Mouse (Mus musculus) forebrain, embryonic 11.5 days (tissue): ENCODE data around the gene Frmd4b. TPM values are rescaled to one million over a fixed set of nuclear protein-coding genes. Genes with fewer than 3 reads are reported as not detected.

ENCODE experiments used
- ATAC-seq: fragments of 200-750 bp; cut with Nextera tagmentation; replicated peaks from 2 replicates; pipeline ENCODE4 v1.8.0; 2017; ENCODE audit warnings: moderate TSS enrichment; ENCODE audit not compliant: low FRiP score
- DNase-seq: peaks from one replicate; pipeline ENCODE4 v3.0.0-alpha.2; 2017; ENCODE audit warnings: low spot score
- H3K27ac ChIP-seq: fragments of 300-500 bp; sonication (generic); 2 replicates; pipeline ENCODE4 v1.5.1; 2014; ENCODE audit warnings: low read depth, low read length
- H3K27me3 ChIP-seq: fragments of 300-500 bp; sonication (generic); 2 replicates; pipeline ENCODE4 v1.6.1; 2014; ENCODE audit warnings: mild to moderate bottlenecking, low read length, mixed read lengths; ENCODE audit not compliant: control insufficient read depth, insufficient read depth
- H3K36me3 ChIP-seq: fragments of 300-500 bp; sonication (generic); 2 replicates; pipeline ENCODE4 v1.6.1; 2014; ENCODE audit warnings: mild to moderate bottlenecking, low read length, moderate library complexity, mixed read lengths; ENCODE audit not compliant: control insufficient read depth, insufficient read depth
- H3K4me1 ChIP-seq: fragments of 300-500 bp; sonication (generic); replicated peaks from 2 replicates; pipeline ENCODE4 v1.6.1; 2014; ENCODE audit warnings: low read length, mixed read lengths; ENCODE audit not compliant: control insufficient read depth, insufficient read depth
- H3K4me2 ChIP-seq: fragments of 300-500 bp; sonication (generic); 2 replicates; pipeline ENCODE4 v1.6.1; 2014; ENCODE audit warnings: low read depth, mild to moderate bottlenecking, low read length, moderate library complexity, mixed read lengths; ENCODE audit not compliant: severe bottlenecking
- H3K4me3 ChIP-seq: fragments of 300-500 bp; sonication (generic); 2 replicates; pipeline ENCODE4 v1.5.1; 2014; ENCODE audit warnings: low read depth, low read length
- H3K9ac ChIP-seq: fragments of 300-500 bp; sonication (generic); 2 replicates; pipeline ENCODE4 v1.6.1; 2014; ENCODE audit warnings: low read length
- H3K9me3 ChIP-seq: fragments of 300-500 bp; sonication (generic); 2 replicates; pipeline ENCODE4 v1.6.1; 2016; ENCODE audit warnings: low read length, mixed read lengths; ENCODE audit not compliant: control insufficient read depth
- whole genome bisulfite sequencing: fragments of 180-500 bp; shearing (Covaris S2); extraction: QIAGEN DNeasy Blood & Tissue Kit; methylation state at CpG from one replicate; pipeline ENCODE4 v1.1.7; 2014; 5-methylcytosine and 5-hydroxymethylcytosine counted together
- polyA plus RNA-seq: library from polyadenylated mRNA; unstranded; fragments of >200 nt; fragmentation: Nextera tagmentation; extraction: Ambion mirVana; gene quantifications from 2 replicates; pipeline ENCODE4 v1.2.1, GENCODE M21; 2014

Frmd4b gene
- polyA plus RNA-seq, 1 experiment from 2014 or later: 35.7 TPM

- peak overlapping the region; percentile 33; the same call in 1 of the 2 replicates for H3K4me2 ChIP-seq
Observed at GRCm38 (mm10) chr6:97395477-97396350, 221.6 kb downstream of the Frmd4b start.

GRCm38 (mm10) chr6:97394473-97395075, 222.8 kb downstream of the Frmd4b start:
- Histone ChIP-seq H3K4me1 (peaks cover 24% of the 10 kb centered on the region), H3K27ac (peak overlapping the region; percentile 91; the same call in 1 of the 2 replicates), H3K4me2 (peak overlapping the region; percentile 33; the same call in 1 of the 2 replicates), H3K4me3 (no peak overlapping the region), H3K9me3 (no peaks in the 10 kb centered on the region), H3K9ac (no peak overlapping the region), H3K27me3 (no peaks in the 10 kb centered on the region), H3K36me3 (no peaks in the 10 kb centered on the region)
- 30% methylated on average over 12 of the region's 12 CpGs for WGBS
- no peak for ATAC-seq
- DNase-seq: peak; percentile 59

More at GRCm38 (mm10) chr6:97395477-97396350, 221.6 kb downstream of the Frmd4b start:
- Histone ChIP-seq H3K9ac (peak overlapping the region; percentile 32; the same call in 1 of the 2 replicates), H3K27ac (peak overlapping the region; percentile 91), H3K4me1 (peaks cover 24% of the 10 kb centered on the region), H3K36me3 (no peaks in the 10 kb centered on the region), H3K27me3 (no peaks in the 10 kb centered on the region), H3K4me3 (0 out of 2 replicates have a peak overlapping the region, but pooled peaks have one; percentile 0), H3K9me3 (no peaks in the 10 kb centered on the region)
- 15% methylated on average over 17 of the region's 17 CpGs for WGBS
- peak; percentile 68 for DNase-seq
- peak; percentile 53 for ATAC-seq

- Histone ChIP-seq H3K36me3 (no peaks in the 10 kb centered on the region), H3K4me3 (no peak overlapping the region), H3K4me1 (peaks cover 24% of the 10 kb centered on the region), H3K9me3 (no peaks in the 10 kb centered on the region), H3K4me2 (no peak overlapping the region), H3K9ac (no peak overlapping the region), H3K27ac (no peak overlapping the region), H3K27me3 (no peaks in the 10 kb centered on the region)
- 81% methylated on average over 3 of the region's 3 CpGs for WGBS
- DNase-seq: no peak
- ATAC-seq: no peak
Observed at GRCm38 (mm10) chr6:97392912-97393311, 224.4 kb downstream of the Frmd4b start.

- no peaks in the 10 kb centered on the region for H3K9me3 ChIP-seq
- no peaks in the 10 kb centered on the region for H3K27me3 ChIP-seq
- no peaks in the 10 kb centered on the region for H3K4me1 ChIP-seq
- ATAC-seq (no peak), DNase-seq (no peak)
- H3K4me3 ChIP-seq: no peak overlapping the region
- H3K36me3 ChIP-seq: no peaks in the 10 kb centered on the region
- no peak overlapping the region for H3K9ac ChIP-seq
- no peak overlapping the region for H3K27ac ChIP-seq
- no peak overlapping the region for H3K4me2 ChIP-seq
- 87% methylated on average over 6 of the region's 6 CpGs for WGBS
Observed at GRCm38 (mm10) chr6:97387388-97387787, 230.0 kb downstream of the Frmd4b start.

GRCm38 (mm10) chr6:97384918-97385317, 232.4 kb downstream of the Frmd4b start:
- Histone ChIP-seq H3K27me3 (no peaks in the 10 kb centered on the region), H3K9me3 (no peaks in the 10 kb centered on the region), H3K4me1 (no peaks in the 10 kb centered on the region), H3K36me3 (no peaks in the 10 kb centered on the region), H3K9ac (no peak overlapping the region), H3K4me3 (no peak overlapping the region), H3K4me2 (no peak overlapping the region), H3K27ac (no peak overlapping the region)
- no peak for ATAC-seq
- DNase-seq: no peak
- WGBS: 81% methylated on average over 5 of the region's 5 CpGs

GRCm38 (mm10) chr6:97381275-97381674, 236.1 kb downstream of the Frmd4b start:
- ATAC-seq (no peak), DNase-seq (no peak)
- Histone ChIP-seq H3K9me3 (no peaks in the 10 kb centered on the region), H3K4me1 (no peaks in the 10 kb centered on the region), H3K9ac (no peak overlapping the region), H3K27me3 (no peaks in the 10 kb centered on the region), H3K27ac (no peak overlapping the region), H3K4me3 (no peak overlapping the region), H3K36me3 (no peaks in the 10 kb centered on the region), H3K4me2 (no peak overlapping the region)
- 72% methylated on average over 4 of the region's 4 CpGs for WGBS

- Histone ChIP-seq H3K27me3 (no peaks in the 10 kb centered on the region), H3K9me3 (no peaks in the 10 kb centered on the region; the same call in 1 of the 2 replicates), H3K27ac (no peak overlapping the region), H3K4me3 (no peak overlapping the region), H3K9ac (no peak overlapping the region), H3K4me1 (0 out of 2 replicates have a peak, but pooled peaks cover 4% of the 10 kb centered on the region), H3K36me3 (no peaks in the 10 kb centered on the region; the same call in 1 of the 2 replicates), H3K4me2 (no peak overlapping the region)
- ATAC-seq (no peak), DNase-seq (no peak)
- WGBS: 25% methylated on average over 2 of the region's 2 CpGs
Observed at GRCm38 (mm10) chr6:97370947-97371346, 246.4 kb downstream of the Frmd4b start.

- H3K9me3 ChIP-seq: no peaks in the 10 kb centered on the region; the same call in 1 of the 2 replicates
- DNase-seq (no peak), ATAC-seq (no peak)
- H3K4me2 ChIP-seq: no peak overlapping the region
- H3K36me3 ChIP-seq: no peaks in the 10 kb centered on the region; the same call in 1 of the 2 replicates
- no peak overlapping the region for H3K4me3 ChIP-seq
- 63% methylated on average over 1 of the region's 1 CpGs for WGBS
- H3K27ac ChIP-seq: no peak overlapping the region
- H3K27me3 ChIP-seq: no peaks in the 10 kb centered on the region
- 0 out of 2 replicates have a peak, but pooled peaks cover 4% of the 10 kb centered on the region for H3K4me1 ChIP-seq
- no peak overlapping the region for H3K9ac ChIP-seq
Observed at GRCm38 (mm10) chr6:97370460-97370859, 246.9 kb downstream of the Frmd4b start.
